Mouse (Mus musculus) lung, embryonic 15.5 days (tissue): ENCODE measurements at regions not wholly inside any gene's neighbourhood (a gene's known extent, or its start where the extent isn't known, plus 50 kb on each side); places are given as distances from the start of the nearest gene placed in this dataset. TPM values are rescaled to one million over a fixed set of nuclear protein-coding genes. Genes with fewer than 3 reads are reported as not detected.

Experiments
- microRNA-seq: library from miRNA; unstranded; fragments of <30 nt; microRNA quantifications from one replicate; pipeline ENCODE4, GENCODE M21; 2016

Small RNAs in the stretch of these regions (microRNA-seq; reads per million reads assigned to microRNA genes)
- not detected for gene Gm25754
